Mouse (Mus musculus): ENCODE results near the gene Degs1.

Gene Degs1

GRCm38 (mm10) chr1:182282091-182283075 lies at the start of gene Degs1:
Gene Degs1, minus strand, starts transcription at chr1:182282804.
- DNase-seq: peak; percentile 99

DNA sequence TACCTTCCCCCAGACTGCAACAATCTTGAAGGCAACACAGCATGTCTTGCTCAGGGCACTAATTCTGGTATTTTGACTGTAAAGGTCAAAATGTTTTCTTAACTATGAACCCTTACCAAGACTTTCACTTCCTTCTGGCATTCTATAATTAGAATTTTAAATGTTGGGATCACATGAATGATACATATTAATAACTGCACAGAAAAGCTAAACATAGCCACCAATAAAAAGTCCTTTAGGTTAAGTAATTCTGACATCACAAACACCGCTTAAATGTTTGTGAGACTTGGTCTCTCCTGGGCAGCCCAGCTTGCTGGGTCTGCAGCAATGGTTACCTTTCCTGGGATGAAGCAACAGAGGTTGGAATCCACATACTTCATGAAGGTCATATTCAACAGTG lies 43.3 kb upstream of the Degs1 start:
- peak; percentile 36 for DNase-seq

GRCm38 (mm10) chr1:182324552-182324951 lies 41.9 kb upstream of the Degs1 start:
- DNase-seq: peak; percentile 59

- DNase-seq: peak; percentile 37
Measured at GRCm38 (mm10) chr1:182323139-182323538, 40.5 kb upstream of the Degs1 start.

- DNase-seq: peak; percentile 55
Measured at GRCm38 (mm10) chr1:182314201-182314600, 31.6 kb upstream of the Degs1 start.

DNA sequence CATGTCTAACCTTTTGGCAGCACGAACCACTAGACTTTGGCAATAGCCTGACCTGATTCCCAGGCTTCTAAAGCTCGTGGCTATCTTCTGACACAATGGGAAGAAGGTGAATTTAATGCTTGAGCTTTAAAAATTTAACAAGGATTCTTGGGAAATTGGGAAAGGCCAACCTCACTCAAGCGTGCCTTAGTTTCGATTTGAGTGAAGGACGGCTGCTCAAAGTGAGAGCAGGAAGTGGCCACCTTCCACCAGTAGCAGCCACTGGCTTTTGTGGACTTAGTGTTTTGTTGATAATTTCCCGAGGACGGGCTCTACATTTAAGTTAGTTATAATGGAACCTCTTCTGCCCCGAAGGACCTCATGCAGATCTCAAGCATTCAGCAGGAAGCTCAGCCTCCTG lies 30.6 kb upstream of the Degs1 start:
- peak; percentile 57 for DNase-seq

GRCm38 (mm10) chr1:182311376-182311775 lies 28.8 kb upstream of the Degs1 start:
- DNase-seq: peak; percentile 56

- peak; percentile 55 for DNase-seq
Measured at GRCm38 (mm10) chr1:182310316-182310715, 27.7 kb upstream of the Degs1 start.

- DNase-seq: peak; percentile 4
Measured at GRCm38 (mm10) chr1:182309403-182309802, 26.8 kb upstream of the Degs1 start.

GRCm38 (mm10) chr1:182302916-182303315 lies 20.3 kb upstream of the Degs1 start:
- peak; percentile 18 for DNase-seq

DNA sequence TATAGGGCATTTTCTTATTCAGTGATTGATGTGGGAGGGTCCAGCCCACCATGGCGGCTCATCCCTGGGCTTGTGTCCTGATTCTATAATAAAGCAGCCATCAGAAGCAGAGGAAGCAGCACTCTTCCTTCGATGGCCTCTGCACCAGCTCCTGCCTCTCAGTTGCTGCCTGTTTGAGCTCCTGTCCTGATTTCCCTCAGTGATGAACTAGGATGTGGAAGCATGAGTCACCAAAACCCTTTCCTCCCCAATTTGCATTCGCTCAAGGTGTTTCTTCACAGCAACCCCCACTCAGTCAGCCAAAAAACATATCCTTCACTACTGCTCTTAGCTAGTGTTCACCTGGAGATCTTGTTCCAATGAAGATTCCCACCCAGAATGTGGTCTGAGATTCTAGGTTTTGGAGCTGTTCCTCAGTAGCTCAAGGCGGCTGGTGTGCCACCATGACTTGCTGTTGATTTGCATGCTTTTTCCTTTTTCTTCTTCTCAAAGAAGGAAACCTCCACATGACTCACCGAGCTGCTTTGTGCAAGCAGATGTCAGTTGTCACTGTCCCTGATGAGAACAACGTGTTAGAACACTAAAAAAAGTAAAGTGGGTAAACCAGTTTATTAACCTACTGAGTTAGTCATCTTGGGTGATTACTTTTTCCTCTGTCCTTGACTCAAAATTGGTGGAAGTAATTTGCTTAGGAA lies 19.7 kb upstream of the Degs1 start:
- DNase-seq: peak; percentile 61

GRCm38 (mm10) chr1:182297821-182298220 lies 15.2 kb upstream of the Degs1 start:
- DNase-seq: peak; percentile 25

GRCm38 (mm10) chr1:182297246-182297645 lies 14.6 kb upstream of the Degs1 start:
- peak; percentile 44 for DNase-seq

- DNase-seq: peak; percentile 55
Measured at GRCm38 (mm10) chr1:182296816-182297215, 14.2 kb upstream of the Degs1 start.

DNA sequence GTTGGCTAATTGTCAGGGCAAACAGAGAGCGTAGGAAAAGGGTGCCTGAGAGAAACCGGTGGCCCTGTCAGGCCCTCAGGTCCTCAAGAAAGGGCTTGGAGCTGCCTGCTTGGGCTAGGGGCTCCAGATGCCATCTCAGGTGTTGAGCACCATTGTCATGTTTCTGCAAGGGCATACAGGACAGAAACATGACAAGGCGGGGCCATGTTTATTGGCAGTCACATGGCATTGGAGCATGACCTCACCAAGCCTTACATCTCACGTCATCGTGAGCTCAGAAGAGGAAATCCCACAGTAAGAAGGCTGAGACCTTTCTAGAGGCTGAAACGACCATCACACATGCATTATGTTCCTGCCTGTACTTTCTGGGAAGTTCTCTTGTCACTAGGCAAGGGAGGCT lies 13.5 kb upstream of the Degs1 start:
- peak; percentile 64 for DNase-seq

DNA sequence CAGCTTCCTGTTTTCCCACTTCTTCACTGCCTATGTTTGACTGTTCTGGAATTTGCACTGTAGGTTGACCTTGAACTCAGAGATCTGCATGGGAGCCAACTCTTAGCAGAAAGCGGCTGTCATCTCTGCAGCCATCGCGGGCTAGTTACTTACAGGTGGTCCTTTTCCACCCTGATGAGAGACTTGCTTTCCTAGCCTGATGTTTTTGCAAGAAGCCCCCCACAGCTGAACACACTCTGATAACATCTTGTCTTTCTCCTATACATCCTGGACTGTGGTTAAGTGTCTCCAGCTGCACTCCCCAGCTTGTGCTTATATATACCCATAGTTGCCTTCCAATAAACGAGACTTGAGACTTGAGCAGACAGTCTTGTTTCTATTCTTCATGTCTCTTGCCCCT lies 9.7 kb upstream of the Degs1 start:
- peak; percentile 86 for DNase-seq

DNA sequence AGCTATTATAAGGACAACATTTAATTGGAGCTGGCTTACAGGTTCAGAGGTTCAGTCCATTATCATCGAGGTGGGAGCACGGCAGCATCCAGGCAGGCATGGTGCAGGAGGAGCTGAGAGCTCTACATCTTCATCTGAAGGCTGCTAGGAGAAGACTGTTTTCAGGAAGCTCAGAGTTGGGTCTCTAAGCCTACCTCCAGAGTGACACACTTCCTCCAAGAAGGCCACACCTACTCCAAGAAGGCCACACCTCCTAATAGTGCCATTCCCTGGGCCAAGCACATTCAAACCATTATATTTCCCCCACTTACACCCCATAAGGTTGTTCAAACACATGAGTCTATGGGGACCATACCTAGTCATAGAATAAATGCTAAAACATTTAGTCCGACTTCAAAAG lies 8.1 kb upstream of the Degs1 start:
- DNase-seq: peak; percentile 61

DNA sequence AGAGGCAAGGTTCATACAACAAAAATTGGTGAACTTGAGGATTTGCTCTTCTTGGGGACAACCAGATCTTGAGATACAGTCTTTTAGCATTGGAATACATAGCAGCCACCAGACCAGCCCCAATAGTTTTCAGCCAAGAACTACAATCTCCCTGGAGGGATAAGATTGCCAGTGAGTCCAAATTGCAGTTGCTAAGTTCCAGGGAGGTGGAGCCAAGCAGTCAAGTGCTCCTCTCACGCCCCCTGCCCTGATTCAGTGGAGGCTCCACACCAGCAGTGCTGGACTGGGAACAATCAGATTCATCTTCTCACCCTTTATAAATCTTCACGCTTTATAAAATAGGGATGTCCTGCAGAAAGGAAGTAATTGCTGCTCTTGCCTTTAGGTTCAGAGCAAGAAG lies 7.2 kb upstream of the Degs1 start:
- peak; percentile 87 for DNase-seq

DNA sequence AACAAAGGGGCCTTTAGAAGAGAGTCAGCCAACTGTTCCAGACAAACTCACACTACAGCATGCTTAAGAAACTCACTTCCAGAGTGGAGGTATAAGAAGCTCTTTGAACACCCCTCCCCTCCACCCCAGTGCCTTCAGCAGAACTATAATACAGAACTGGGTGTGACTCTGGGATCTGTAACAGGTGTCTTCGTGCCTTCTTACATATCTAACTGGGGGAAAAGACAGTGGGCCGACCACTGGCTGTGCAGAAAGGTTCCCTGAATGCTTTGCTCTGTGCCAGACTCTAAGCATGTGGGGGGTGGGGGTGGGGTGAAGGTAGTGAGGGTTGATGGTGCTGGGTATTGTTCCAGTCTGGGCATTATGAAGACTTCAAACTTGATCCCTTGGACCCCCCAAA lies 6.0 kb upstream of the Degs1 start:
- no peak for DNase-seq

GRCm38 (mm10) chr1:182287781-182288180 lies 5.2 kb upstream of the Degs1 start:
- DNase-seq: peak; percentile 90

GRCm38 (mm10) chr1:182284795-182285194 lies 2.2 kb upstream of the Degs1 start:
- peak; percentile 83 for DNase-seq

GRCm38 (mm10) chr1:182283231-182283630 lies 627 bp upstream of the Degs1 start:
- peak; percentile 94 for DNase-seq

DNA sequence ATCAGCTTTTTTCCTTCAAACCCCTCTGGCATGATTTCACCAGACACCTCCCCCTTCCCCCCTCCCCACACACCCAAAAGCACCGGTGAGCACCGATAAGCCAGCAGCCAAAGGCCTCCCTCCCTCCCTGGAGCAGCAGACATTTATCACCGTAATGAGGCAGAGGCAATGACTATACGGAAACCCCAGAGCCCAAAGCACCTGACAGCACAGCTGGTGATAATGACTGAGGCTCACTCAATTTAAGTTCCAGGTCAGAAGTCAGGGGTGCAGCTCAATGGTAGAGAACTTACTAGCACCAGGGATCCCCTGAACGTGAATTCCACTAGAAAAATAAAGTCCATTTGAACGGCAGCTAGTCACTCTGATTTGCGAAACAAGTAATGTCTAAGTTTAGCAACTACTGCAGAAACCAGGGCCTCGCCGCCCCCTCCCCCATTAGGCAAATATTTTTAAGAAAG lies 1.3 kb downstream of the Degs1 start:
- peak; percentile 89 for DNase-seq

DNA sequence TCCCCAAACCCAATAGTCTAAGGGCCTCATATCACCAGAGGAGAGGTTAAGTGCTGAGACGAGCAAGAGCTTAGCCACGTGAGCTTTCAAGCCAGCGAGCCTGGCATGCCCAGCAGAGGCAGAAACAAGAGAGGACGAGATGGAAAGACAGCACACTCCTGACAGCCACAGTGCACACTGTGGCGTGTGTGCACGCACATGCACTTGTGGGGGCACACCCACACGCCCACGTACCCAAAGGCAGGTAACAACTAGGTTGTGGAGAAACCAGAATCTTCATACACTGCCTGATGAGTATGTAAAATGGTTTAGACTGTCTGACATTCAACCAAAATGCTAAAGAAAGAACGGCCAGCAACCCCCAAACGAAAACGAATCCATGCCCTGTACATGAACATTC lies 2.0 kb downstream of the Degs1 start:
- DNase-seq: peak; percentile 82
